23 mouse cellular contexts compared by ENCODE assay signal in genomic region chr1:130894468-130894867, GRCm38 (mm10). TPM values are rescaled to one million over a fixed set of nuclear protein-coding genes. Genes with fewer than 3 reads are reported as not detected.
A peak's percentile ranks its signal among the peaks of the same experiment; 100 is the strongest.
DNase-seq lines count a peak whose midpoint lies in the region; ATAC-seq lines count a peak whose summit lies in the region.
"Had no signal": no experiment of that assay in that cellular context is flagged by ENCODE, and none has a peak within 500 bp of the region (broad histone marks: within the 10 kb centered on the region; RNA-seq: fewer than 3 reads in every experiment).

No protein-coding gene starts in this region.

- WGBS in midbrain, embryonic 11.5 days, result 26% methylated on average over 6 of the region's 6 CpGs
- WGBS in midbrain, embryonic 15.5 days, result 24% methylated on average over 6 of the region's 6 CpGs

- peak; percentile 55 for DNase-seq in heart, adult 11 months
- DNase-seq in heart, adult 9 months (ENCODE audit: low spot score in 2 of 2), result no peak
- DNase-seq in midbrain, embryonic 11.5 days (ENCODE audit: low spot score, missing footprints), result peak; percentile 60
- no peak for DNase-seq in cerebellum, postnatal 36 days
- DNase-seq: adrenal gland, adult 2 months; adrenal gland, postnatal 10 days; adrenal gland, postnatal 25 days; cerebellum, adult 11-12 months; cerebellum, adult 2 months; cerebellum, adult 9-10 months; cerebellum, postnatal 10 days; cerebellum, postnatal 25 days; embryo, embryonic 11 days had no signal

- no peak overlapping the region for H3K4me2 ChIP-seq in midbrain, embryonic 11.5 days
- H3K4me2 ChIP-seq in midbrain, embryonic 15.5 days, result no peak overlapping the region
- H3K4me2 ChIP-seq: embryonic facial prominence, embryonic 13.5 days; embryonic facial prominence, embryonic 15.5 days; forebrain, embryonic 12.5 days had no signal

- H3K27me3 ChIP-seq in midbrain, embryonic 11.5 days (ENCODE audit: control insufficient read depth, insufficient read depth, low read length), result no peaks in the 10 kb centered on the region
- H3K27me3 ChIP-seq in midbrain, embryonic 15.5 days (replicated peaks), result no peaks in the 10 kb centered on the region
- H3K27me3 ChIP-seq: embryonic facial prominence, embryonic 13.5 days; embryonic facial prominence, embryonic 15.5 days; forebrain, embryonic 12.5 days had no signal

- no peak overlapping the region for H3K27ac ChIP-seq in midbrain, embryonic 11.5 days (ENCODE audit: low read depth, low read length)
- no peak overlapping the region for H3K27ac ChIP-seq in midbrain, embryonic 15.5 days
- H3K27ac ChIP-seq: embryonic facial prominence, embryonic 13.5 days; embryonic facial prominence, embryonic 15.5 days; forebrain, embryonic 10.5 days; forebrain, embryonic 12.5 days had no signal

- no peaks in the 10 kb centered on the region for H3K4me1 ChIP-seq in midbrain, embryonic 11.5 days (ENCODE audit: control insufficient read depth, insufficient read depth, low read length)
- H3K4me1 ChIP-seq in midbrain, embryonic 15.5 days, result no peaks in the 10 kb centered on the region
- H3K4me1 ChIP-seq: forebrain, embryonic 10.5 days had no signal

- H3K9me3 ChIP-seq in midbrain, embryonic 11.5 days (ENCODE audit: control insufficient read depth, low read length), result no peaks in the 10 kb centered on the region
- no peaks in the 10 kb centered on the region for H3K9me3 ChIP-seq in midbrain, embryonic 15.5 days
- H3K9me3 ChIP-seq: embryonic facial prominence, embryonic 13.5 days; embryonic facial prominence, embryonic 15.5 days; forebrain, embryonic 10.5 days; forebrain, embryonic 12.5 days had no signal

- ATAC-seq in midbrain, embryonic 11.5 days (ENCODE audit: low FRiP score), result no peak
- no peak for ATAC-seq in midbrain, embryonic 15.5 days (replicated peaks)
- ATAC-seq: forebrain, embryonic 14.5 days; forebrain, embryonic 16.5 days had no signal

- no peak overlapping the region for H3K4me3 ChIP-seq in midbrain, embryonic 11.5 days (ENCODE audit: low read depth, low read length)
- H3K4me3 ChIP-seq in midbrain, embryonic 15.5 days, result no peak overlapping the region
- H3K4me3 ChIP-seq: embryonic facial prominence, embryonic 13.5 days; embryonic facial prominence, embryonic 15.5 days; erythroblast, embryonic 14.5 days; forebrain, embryonic 10.5 days; forebrain, embryonic 12.5 days had no signal

- H3K36me3 ChIP-seq in midbrain, embryonic 11.5 days (ENCODE audit: control insufficient read depth, insufficient read depth, low read length), result no peaks in the 10 kb centered on the region
- no peaks in the 10 kb centered on the region for H3K36me3 ChIP-seq in midbrain, embryonic 15.5 days (replicated peaks)
- H3K36me3 ChIP-seq: embryonic facial prominence, embryonic 13.5 days; embryonic facial prominence, embryonic 15.5 days; forebrain, embryonic 10.5 days; forebrain, embryonic 12.5 days had no signal

- no peak overlapping the region for H3K9ac ChIP-seq in midbrain, embryonic 11.5 days (ENCODE audit: low read length)
- no peak overlapping the region for H3K9ac ChIP-seq in midbrain, embryonic 15.5 days
- H3K9ac ChIP-seq: embryonic facial prominence, embryonic 13.5 days; embryonic facial prominence, embryonic 15.5 days; forebrain, embryonic 12.5 days had no signal

RNA-seq across cellular contexts. Expression of gene Il24, which starts 7.2 kb away (rescaled TPM):
- polyA plus RNA-seq in midbrain, embryonic 11.5 days (2014; fragmentation: Nextera tagmentation; extraction: Ambion mirVana), result not detected in 2 replicates
- polyA plus RNA-seq in midbrain, embryonic 15.5 days (2015; fragmentation: Nextera tagmentation; extraction: Ambion mirVana), result not detected in 2 replicates
- polyA plus RNA-seq: adrenal gland, adult 2 months; C2C12; cerebellum, adult 2 months; embryonic facial prominence, embryonic 11.5 days; embryonic facial prominence, embryonic 15.5 days; erythroblast, embryonic 14.5 days; forebrain, embryonic 10.5 days; forebrain, embryonic 12.5 days; forebrain, embryonic 14.5 days; forebrain, embryonic 16.5 days had no signal

RNA-seq across cellular contexts. Expression of gene Il20, which starts 16.8 kb away (rescaled TPM):
- not detected in 2 replicates for polyA plus RNA-seq in midbrain, embryonic 11.5 days (2014; fragmentation: Nextera tagmentation; extraction: Ambion mirVana)
- polyA plus RNA-seq in midbrain, embryonic 15.5 days (2015; fragmentation: Nextera tagmentation; extraction: Ambion mirVana), result not detected in 2 replicates
- polyA plus RNA-seq: adrenal gland, adult 2 months; C2C12; cerebellum, adult 2 months; embryonic facial prominence, embryonic 11.5 days; embryonic facial prominence, embryonic 13.5 days; embryonic facial prominence, embryonic 15.5 days; erythroblast, embryonic 14.5 days; forebrain, embryonic 10.5 days; forebrain, embryonic 12.5 days; forebrain, embryonic 14.5 days; forebrain, embryonic 16.5 days had no signal

RNA-seq across cellular contexts. Expression of gene Fcmr, which starts 29.0 kb away (rescaled TPM):
- polyA plus RNA-seq in midbrain, embryonic 11.5 days (2014; fragmentation: Nextera tagmentation; extraction: Ambion mirVana), result 0.27 TPM in 1 of 2 replicates, not detected in the other
- 0.63 and 0.72 TPM in 2 replicates for polyA plus RNA-seq in midbrain, embryonic 15.5 days (2015; fragmentation: Nextera tagmentation; extraction: Ambion mirVana)
- polyA plus RNA-seq: C2C12; embryonic facial prominence, embryonic 11.5 days; embryonic facial prominence, embryonic 13.5 days; embryonic facial prominence, embryonic 15.5 days; erythroblast, embryonic 14.5 days; forebrain, embryonic 10.5 days; forebrain, embryonic 12.5 days; forebrain, embryonic 14.5 days; forebrain, embryonic 16.5 days had no signal

RNA-seq across cellular contexts. Expression of gene Il19, which starts 45.4 kb away (rescaled TPM):
- not detected in 2 replicates for polyA plus RNA-seq in midbrain, embryonic 11.5 days (2014; fragmentation: Nextera tagmentation; extraction: Ambion mirVana)
- not detected in 2 replicates for polyA plus RNA-seq in midbrain, embryonic 15.5 days (2015; fragmentation: Nextera tagmentation; extraction: Ambion mirVana)
- polyA plus RNA-seq: adrenal gland, adult 2 months; embryonic facial prominence, embryonic 13.5 days; embryonic facial prominence, embryonic 15.5 days; erythroblast, embryonic 14.5 days; forebrain, embryonic 10.5 days; forebrain, embryonic 12.5 days; forebrain, embryonic 14.5 days; forebrain, embryonic 16.5 days had no signal

Comparison
In these comparisons a context has a peak if more than half of its experiments do, and no peak if none do; other contexts are left out.
1. DNase-seq: peak in heart, adult 11 months (single experiment) and midbrain, embryonic 11.5 days (single experiment); none in heart, adult 9 months (0 of 2) and cerebellum, postnatal 36 days (0 of 2).